Mouse (Mus musculus): ENCODE results near the gene Mapk8.

DNA sequence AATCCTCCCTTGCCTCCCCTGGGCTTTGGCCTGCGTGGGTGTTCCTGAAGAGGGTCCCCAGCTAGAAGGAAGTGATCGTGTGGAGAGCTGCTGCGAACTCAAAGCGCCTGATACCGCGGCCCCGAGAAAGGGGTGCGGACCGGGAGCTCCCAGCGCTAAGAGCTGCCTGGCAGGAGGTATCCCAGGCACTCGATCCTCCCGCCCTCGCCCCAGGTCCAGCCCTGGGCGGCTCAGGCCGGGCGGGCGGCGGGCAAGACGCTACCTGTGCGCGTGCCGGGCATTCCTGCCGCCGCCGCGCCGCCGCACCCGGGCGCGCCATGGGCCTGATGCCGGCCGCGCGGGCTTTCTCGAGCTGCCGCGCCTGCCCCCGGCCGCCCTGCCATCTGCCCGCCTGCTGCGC, 95.9 kb downstream of the Mapk8 start:
- TF ChIP-seq CTCF (IDR thresholded peaks at IDR 0.05; ENCODE audit: low read depth) (no peak), EP300 (IDR thresholded peaks at IDR 0.05; ENCODE audit: low read depth) (no peak)

Measured in liver, postnatal 0 days (tissue).